Mouse (Mus musculus): Measurements from ENCODE around the gene Lpp. TPM values are rescaled to one million over a fixed set of nuclear protein-coding genes. Genes with fewer than 3 reads are reported as not detected.

The Lpp gene
- total and polyA plus RNA-seq, 3 experiments, result not detected

GRCm38 (mm10) chr16:24807565-24807964 lies 414.3 kb downstream of the Lpp start:
- no peaks in the 10 kb centered on the region for H3K36me3 ChIP-seq (ENCODE audit: control insufficient read depth in 1 of 2, insufficient read depth in 2 of 2, low read length in 2 of 2)
- no peaks in the 10 kb centered on the region for H3K27me3 ChIP-seq (ENCODE audit: control insufficient read depth in 1 of 2, insufficient read depth in 2 of 2, low read length in 2 of 2)
- H3K79me2 ChIP-seq (ENCODE audit: control insufficient read depth, insufficient read depth, low read length, poor library complexity), result no peaks in the 10 kb centered on the region
- no peaks in the 10 kb centered on the region for H3K9me3 ChIP-seq (replicated peaks; ENCODE audit: insufficient read depth, low read length)
- no peak overlapping the region for H3K27ac ChIP-seq (ENCODE audit: control insufficient read depth, low read depth, low read length)
- no peak overlapping the region for H3K4me3 ChIP-seq (ENCODE audit: control insufficient read depth in 1 of 2, insufficient read depth in 1 of 2, low read depth in 2 of 2, low read length in 2 of 2)
- DNase-seq (ENCODE audit: low read depth, low spot score), result no peak
- no peak overlapping the region for H3K9ac ChIP-seq (ENCODE audit: control insufficient read depth, low read depth, low read length, poor library complexity, severe bottlenecking)
- no peak for TF ChIP-seq MYC (IDR thresholded peaks at IDR 0.05; ENCODE audit: low read depth, low read length)
- no peak for TF ChIP-seq JUND (IDR thresholded peaks at IDR 0.05; ENCODE audit: low read depth, low read length)
- no peak for TF ChIP-seq BHLHE40 (IDR thresholded peaks at IDR 0.05; ENCODE audit: borderline replicate concordance, low read depth, low read length)
- TF ChIP-seq HCFC1 (IDR thresholded peaks at IDR 0.05; ENCODE audit: low read depth, low read length), result no peak
- no peak for TF ChIP-seq TBP (IDR thresholded peaks at IDR 0.05; ENCODE audit: low read depth, low read length)
- TF ChIP-seq E2F4 (IDR thresholded peaks at IDR 0.05; ENCODE audit: borderline replicate concordance, low read depth, low read length), result no peak
- TF ChIP-seq MYB (IDR thresholded peaks at IDR 0.05; ENCODE audit: low read depth, low read length), result no peak
- no peak for TF ChIP-seq ZKSCAN1 (IDR thresholded peaks at IDR 0.05; ENCODE audit: low read depth, low read length)
- TF ChIP-seq CHD1 (IDR thresholded peaks at IDR 0.05; ENCODE audit: low read depth, low read length), result no peak
- no peak for TF ChIP-seq SIN3A (IDR thresholded peaks at IDR 0.05; ENCODE audit: low read length)
- no peak for TF ChIP-seq MAFK (IDR thresholded peaks at IDR 0.05; ENCODE audit: borderline replicate concordance, low read depth, low read length)
- no peak for TF ChIP-seq POLR2A (IDR thresholded peaks at IDR 0.05; ENCODE audit: control insufficient read depth in 1 of 2, insufficient read depth in 1 of 2, low read depth in 1 of 2, low read length in 2 of 2, poor library complexity in 1 of 2)
- no peak for TF ChIP-seq GATA1 (IDR thresholded peaks at IDR 0.05; ENCODE audit: low read depth, low read length)
- no peak for TF ChIP-seq USF1 (IDR thresholded peaks at IDR 0.05; ENCODE audit: low read depth, low read length)
- H3K4me1 ChIP-seq (ENCODE audit: control insufficient read depth in 1 of 2, insufficient read depth in 2 of 2, low read length in 2 of 2), result no peaks in the 10 kb centered on the region

- no peaks in the 10 kb centered on the region for H3K9me3 ChIP-seq (replicated peaks; ENCODE audit: insufficient read depth, low read length)
- H3K36me3 ChIP-seq (ENCODE audit: control insufficient read depth in 1 of 2, insufficient read depth in 2 of 2, low read length in 2 of 2), result no peaks in the 10 kb centered on the region
- TF ChIP-seq NELFE (IDR thresholded peaks at IDR 0.05; ENCODE audit: low read depth, low read length) (no peak), GABPA (IDR thresholded peaks at IDR 0.05; ENCODE audit: low read depth, low read length) (no peak), MYC (IDR thresholded peaks at IDR 0.05; ENCODE audit: low read depth, low read length) (no peak), MAZ (IDR thresholded peaks at IDR 0.05; ENCODE audit: low read depth, low read length) (no peak), ZNF384 (IDR thresholded peaks at IDR 0.05; ENCODE audit: low read depth, low read length) (no peak), BHLHE40 (IDR thresholded peaks at IDR 0.05; ENCODE audit: borderline replicate concordance, low read depth, low read length) (no peak), USF1 (IDR thresholded peaks at IDR 0.05; ENCODE audit: low read depth, low read length) (no peak), ZMIZ1 (IDR thresholded peaks at IDR 0.05; ENCODE audit: low read depth, low read length) (no peak), MXI1 (IDR thresholded peaks at IDR 0.05; ENCODE audit: low read depth, low read length) (no peak), USF2 (IDR thresholded peaks at IDR 0.05; ENCODE audit: borderline replicate concordance in 1 of 2, insufficient read depth in 1 of 2, low read depth in 1 of 2, low read length in 2 of 2) (no peak), ZC3H11A (IDR thresholded peaks at IDR 0.05; ENCODE audit: low read depth, low read length) (no peak), MYB (IDR thresholded peaks at IDR 0.05; ENCODE audit: low read depth, low read length) (no peak), ELF1 (IDR thresholded peaks at IDR 0.05; ENCODE audit: low read depth, low read length) (no peak), MAFK (IDR thresholded peaks at IDR 0.05; ENCODE audit: borderline replicate concordance, low read depth, low read length) (no peak), KAT2A (conservative IDR thresholded peaks at IDR 0.05; ENCODE audit: low read depth, low read length) (no peak)
- H3K79me2 ChIP-seq (ENCODE audit: control insufficient read depth, insufficient read depth, low read length, poor library complexity), result no peaks in the 10 kb centered on the region
- no peak for DNase-seq (ENCODE audit: low read depth, low spot score)
- no peak overlapping the region for H3K4me3 ChIP-seq (ENCODE audit: control insufficient read depth in 1 of 2, insufficient read depth in 1 of 2, low read depth in 2 of 2, low read length in 2 of 2)
- H3K4me1 ChIP-seq (ENCODE audit: control insufficient read depth in 1 of 2, insufficient read depth in 2 of 2, low read length in 2 of 2), result no peaks in the 10 kb centered on the region
- H3K9ac ChIP-seq (ENCODE audit: control insufficient read depth, low read depth, low read length, poor library complexity, severe bottlenecking), result no peak overlapping the region
- H3K27me3 ChIP-seq (ENCODE audit: control insufficient read depth in 1 of 2, insufficient read depth in 2 of 2, low read length in 2 of 2), result no peaks in the 10 kb centered on the region
- no peak overlapping the region for H3K27ac ChIP-seq (ENCODE audit: control insufficient read depth, low read depth, low read length)
Measured at GRCm38 (mm10) chr16:24809811-24810210, 416.5 kb downstream of the Lpp start.
